Mouse (Mus musculus): Measurements from ENCODE around the gene Cmip.
"Not testable (repeated sequence)": the region's sequence is repeated elsewhere in the genome, so short reads cannot be mapped to it uniquely, and the experiment has no call there.

Cmip gene

DNA sequence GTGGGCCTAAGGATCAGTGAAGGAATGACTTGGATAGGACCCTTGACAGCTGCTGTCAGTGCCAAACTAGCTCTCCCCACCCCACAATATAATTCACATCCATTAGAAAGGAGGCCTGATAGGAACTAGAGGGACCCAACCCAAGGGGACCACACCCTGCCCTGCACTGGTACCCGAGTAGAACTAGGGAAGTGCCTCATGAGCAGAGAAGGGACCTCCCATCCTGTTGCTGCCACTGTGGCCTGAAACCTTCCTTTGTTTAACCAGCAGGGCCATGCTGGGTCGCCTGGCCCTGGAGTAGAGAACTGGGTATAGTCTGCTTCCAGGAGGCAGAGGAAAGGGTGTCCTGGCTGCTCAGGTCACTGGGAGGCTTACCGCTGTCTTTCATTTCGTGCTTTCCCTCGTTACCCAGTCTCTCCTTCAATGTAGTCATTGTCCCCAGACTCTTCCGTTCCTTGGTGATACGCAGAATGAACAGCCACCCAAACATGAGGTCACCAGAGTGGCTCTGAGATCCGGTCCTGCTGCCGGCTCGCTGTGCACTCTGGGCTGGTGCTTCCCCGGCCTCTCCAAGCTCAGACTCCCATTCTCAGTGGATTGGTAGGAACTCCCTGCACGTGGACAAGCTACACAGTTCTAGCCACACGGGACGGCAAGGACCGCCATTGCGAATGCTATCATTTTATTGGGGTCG, 164.1 kb downstream of the Cmip start:
- in situ Hi-C loops (cut with MboI, MseI) = no loop called here

DNA sequence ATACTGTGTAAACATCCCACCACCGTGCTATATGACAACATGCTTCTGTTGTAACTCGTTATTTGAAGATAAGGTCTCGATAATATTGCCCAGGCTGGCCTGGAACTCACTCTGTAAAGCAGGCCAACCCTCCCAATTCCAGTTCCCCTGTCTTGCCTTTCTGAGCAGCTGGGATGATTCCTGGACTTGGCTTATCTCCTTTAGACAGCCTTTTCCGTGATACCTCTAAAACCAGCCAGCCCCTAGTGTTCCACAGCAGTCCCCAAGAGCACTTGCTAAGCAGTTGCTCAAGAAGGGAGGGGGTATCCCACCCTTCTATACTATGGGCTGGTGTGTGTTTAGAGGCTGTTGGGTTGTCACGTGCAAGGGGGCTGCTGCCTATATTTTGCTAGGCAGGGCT, 165.0 kb downstream of the Cmip start:
- in situ Hi-C loops (cut with MboI, MseI) = no loop called here

DNA sequence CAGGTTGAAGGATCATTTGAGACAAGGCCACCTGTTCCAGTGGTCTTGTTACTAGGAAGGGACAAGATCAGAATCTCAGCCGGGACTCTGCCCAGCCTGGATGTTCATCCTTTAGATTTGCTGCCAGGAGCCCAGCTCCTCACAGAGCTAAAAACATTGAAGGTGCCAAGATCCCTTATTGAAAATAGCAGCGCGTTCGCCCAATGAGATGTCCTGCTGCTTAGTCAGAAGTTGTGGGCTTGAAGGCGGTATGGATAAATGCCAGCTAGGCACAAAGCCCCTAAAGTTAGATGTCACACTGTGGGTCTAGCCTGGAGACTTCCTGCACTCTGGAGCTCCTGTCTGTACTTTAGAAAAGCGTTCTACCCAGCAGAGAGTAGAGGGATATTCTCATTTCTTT, 165.5 kb downstream of the Cmip start:
- in situ Hi-C loops (cut with MboI, MseI) = no loop called here

DNA sequence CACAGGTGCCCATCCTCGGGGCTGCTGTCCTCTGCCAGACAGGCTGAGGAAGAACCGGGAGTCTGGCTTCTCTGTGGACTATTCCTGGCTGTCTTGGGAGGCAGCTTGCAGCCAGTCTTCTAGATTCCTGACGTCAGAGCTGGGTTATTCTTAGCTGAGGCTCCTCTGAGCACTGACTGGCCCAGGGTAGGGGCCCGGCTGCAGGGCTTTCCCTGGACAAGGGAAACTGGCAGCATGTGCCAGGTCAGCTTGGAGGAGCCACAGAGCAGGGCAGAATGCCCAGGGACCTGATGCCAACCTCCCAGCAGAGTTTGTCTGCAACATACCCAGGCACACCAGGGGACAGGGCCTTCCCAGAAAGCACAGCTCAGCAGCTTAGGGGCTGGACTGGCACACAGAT, 166.2 kb downstream of the Cmip start:
- in situ Hi-C loops (cut with MboI, MseI) = no loop called here

DNA sequence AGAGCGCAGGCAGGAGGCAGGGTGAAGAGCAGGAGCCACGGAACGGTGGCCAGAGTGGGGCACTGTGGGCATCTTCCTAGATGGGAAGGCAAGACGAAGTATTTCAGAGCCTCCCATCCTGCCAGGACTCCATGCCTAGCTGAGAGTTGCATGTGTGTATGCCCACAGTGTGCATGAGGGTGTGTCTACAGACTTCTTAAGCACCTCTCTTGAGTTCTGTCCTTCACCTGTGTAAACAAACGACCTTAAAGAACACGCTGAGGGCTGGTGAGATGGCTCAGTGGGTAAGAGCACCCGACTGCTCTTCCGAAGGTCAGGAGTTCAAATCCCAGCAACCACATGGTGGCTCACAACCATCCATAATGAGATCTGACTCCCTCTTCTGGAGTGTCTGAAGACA, 171.0 kb downstream of the Cmip start:
- in situ Hi-C loops (cut with MboI, MseI) = not testable (repeated sequence)

DNA sequence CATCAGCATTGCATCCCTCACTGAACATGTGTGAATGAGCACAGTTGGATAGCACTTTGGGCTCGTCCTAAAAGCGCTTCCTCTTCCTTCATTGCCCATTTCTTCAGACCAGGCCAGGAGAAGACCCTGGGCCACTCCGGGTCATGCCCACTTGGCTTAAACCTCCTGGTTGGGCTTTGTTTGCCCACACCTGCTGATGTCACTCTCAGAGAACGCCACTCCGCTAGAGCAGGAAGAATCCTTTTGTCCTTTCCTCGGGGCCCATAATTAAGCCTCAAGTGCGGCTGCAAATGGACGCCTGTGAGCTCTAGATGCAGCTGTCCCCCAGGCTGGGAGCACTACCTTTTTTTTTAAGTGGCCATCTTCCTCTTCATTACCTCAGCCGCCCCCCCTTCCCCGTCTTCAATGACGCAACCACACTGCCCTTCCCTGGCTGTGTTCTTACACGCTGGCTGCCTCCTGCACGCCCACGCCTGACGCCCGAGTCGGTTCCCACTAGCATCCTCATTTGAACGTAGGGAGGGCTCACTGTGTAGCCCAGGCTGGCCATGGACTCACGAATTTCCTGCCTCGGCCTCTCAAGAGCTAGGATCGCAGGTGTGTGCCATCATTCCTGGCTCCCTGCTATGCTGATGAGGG, 171.8 kb downstream of the Cmip start:
- in situ Hi-C loops (cut with MboI, MseI) = no loop called here

DNA sequence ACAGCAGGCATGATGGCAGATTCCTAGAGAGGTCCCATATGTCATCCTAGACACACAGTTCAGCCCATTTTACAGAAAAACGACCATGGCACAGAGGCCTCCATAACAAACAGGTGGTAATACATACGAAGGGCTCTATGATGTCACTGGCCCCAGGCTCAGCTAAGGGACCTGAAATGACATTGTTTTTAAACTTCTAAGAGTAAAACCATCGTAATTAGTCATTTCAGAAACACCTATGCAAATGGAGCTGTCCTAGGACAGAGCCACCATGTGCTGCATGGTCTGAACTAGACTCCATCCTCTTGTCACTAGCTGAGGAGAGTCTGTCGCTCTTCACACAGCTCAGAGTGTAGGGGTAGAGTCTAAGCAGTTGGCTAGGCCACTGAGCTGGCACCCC, 173.8 kb downstream of the Cmip start:
- in situ Hi-C loops (cut with MboI, MseI) = no loop called here

DNA sequence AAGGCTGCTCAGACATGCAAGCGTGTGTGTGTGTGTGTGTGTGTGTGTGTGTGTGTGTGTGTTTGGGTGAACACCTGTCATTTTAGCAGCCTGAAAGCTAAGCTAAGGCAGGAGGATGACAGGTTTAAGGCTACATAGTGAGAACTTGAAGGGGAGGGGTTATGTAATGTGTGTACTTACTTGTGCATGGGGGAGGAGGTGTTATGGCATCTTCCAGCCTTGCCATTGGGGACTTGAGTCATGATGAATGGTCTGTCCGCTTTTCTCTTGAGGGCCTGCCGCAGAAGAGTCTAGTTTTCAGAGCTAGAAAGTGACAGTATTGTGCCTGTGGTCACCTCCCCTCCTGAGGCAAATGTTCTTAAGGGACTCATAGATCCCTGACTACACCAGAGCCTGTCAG, 174.7 kb downstream of the Cmip start:
- in situ Hi-C loops (cut with MboI, MseI) = no loop called here

DNA sequence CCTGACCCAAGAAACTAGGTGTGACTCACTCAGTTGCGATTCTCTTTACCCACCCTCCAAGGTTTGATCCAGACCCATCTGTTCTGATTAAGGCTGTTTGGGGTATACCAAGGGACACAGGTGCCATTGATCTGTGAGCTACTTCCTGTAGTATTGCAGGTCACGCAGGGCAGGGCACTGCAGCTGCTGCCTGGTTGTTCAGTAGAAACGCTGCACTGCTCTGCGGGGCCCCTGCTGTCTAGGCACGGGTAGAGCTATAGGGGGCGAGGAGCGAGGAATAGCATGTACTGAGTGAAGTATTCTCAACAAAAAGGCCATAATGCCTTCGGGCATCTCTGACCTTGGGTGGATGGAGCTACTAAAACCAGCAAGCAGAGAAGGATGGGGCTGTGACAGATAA, 175.2 kb downstream of the Cmip start:
- in situ Hi-C loops (cut with MboI, MseI) = no loop called here

DNA sequence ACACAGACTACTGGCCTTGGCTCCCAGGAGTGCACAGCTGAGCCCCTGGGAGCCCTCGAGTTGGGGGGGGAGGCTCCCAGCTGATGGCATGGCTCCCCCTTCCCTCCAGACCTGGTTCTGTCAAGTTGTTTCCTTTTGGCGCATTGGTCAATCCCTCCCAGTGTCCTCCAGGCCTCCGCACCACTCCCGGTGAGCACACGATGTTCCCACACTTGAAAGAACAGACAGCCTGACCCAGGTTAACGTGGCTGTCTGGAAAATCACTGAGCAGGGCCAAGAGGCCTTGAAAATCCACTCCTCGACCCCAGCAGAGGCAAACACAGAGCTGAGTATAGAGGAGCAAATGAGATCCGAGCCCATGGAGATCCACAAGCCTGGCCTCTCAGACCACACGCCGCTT, 177.1 kb downstream of the Cmip start:
- in situ Hi-C loops (cut with MboI, MseI) = no loop called here

DNA sequence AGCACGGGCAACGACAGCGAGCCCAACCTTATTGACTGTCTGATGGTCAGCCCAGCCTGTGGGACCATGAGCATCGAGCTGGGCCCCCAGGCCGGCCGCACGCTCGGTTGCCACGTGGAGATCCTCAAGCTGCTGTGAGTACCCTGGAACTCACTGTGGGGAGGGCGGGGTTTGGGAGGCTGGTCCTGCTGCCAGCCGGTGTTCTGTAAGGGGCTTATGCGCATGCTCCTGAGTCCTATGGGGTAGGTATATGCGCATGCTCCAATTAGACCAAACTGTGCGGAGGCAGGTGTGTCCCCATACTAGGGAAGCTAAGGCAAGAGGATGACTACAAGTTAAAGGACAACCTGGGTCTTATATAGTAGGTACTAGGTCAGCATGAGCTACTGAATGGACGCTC, 179.9 kb downstream of the Cmip start:
- in situ Hi-C loops (cut with MboI, MseI) = no loop called here

DNA sequence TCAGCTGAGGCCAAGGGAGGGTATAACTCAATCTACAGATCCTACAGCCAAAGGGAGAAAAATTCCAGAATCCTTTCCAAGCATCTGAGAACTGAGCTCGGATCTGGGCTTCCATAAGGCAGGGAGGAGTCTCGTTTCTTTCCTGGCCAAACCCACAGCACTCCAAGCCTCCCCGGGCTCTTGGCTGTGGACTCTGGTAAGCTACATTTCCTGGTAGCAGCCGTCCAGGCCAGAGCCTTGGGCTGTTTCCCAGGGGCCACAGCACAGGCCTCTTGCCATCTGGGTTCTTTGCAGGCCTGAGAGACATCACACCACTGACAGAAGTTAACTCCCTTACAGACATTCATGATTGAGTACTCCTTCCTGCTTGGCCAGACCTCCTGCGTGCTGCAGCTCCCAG, 180.8 kb downstream of the Cmip start:
- in situ Hi-C loops (cut with MboI, MseI) = no loop called here

DNA sequence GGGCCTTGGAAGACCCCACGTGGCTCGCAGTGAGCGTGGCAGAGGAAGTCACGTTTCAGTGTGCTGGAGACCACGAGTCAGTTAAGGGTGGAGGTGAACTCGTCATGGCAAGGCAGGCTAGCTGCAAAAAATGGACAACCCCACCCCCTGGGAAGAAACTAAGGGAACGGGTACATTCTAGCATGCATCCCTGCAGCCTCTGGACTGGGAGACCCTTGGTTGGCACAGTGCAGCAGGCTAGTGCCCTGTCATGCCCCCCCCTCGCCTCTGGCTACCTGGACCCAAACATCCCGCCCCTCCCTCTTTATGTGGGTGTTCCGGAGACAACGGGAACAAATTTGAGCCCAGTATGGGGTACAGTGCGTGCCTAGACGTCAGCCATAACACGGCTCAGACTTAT, 183.5 kb downstream of the Cmip start:
- in situ Hi-C loops (cut with MboI, MseI) = no loop called here

DNA sequence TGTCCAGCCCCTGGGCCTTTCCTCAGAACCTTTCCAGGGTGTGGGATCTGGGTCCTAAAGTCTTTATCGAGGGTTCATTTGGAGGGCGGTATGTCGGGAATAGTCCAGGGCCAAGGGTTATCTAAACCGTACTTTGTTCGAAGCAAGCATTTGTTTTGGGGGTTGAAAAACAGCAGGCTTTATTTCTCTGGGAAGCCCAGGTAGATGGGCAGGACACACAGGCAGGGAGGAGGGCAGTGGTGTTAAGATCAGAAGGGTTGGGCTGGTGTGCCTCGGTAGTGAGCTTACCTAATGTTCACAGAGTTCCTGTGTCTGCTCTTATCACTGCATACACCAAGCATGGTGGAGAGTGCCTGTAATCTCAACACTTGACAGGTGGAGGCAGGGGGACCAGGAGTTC, 183.9 kb downstream of the Cmip start:
- in situ Hi-C loops (cut with MboI, MseI) = no loop called here

DNA sequence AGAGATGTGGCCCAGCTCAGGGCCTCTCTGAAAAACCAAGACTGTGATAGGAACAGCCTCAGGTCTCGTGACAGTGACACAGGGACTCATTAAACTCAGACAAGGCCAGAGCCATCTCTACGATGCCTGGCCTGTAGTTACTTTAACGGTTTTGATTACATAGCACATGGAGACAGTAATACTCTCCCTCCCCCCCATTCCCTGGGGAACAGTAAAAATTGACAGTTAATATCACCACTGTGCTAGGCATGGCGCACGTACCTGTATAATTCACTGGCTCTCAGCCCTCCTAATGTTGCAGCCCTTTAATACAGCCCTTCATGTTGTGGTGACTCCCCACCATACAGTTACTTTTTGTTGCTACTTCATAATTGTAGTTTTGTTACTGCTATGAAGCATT, 188.6 kb downstream of the Cmip start:
- in situ Hi-C loops (cut with MboI, MseI) = no loop called here

DNA sequence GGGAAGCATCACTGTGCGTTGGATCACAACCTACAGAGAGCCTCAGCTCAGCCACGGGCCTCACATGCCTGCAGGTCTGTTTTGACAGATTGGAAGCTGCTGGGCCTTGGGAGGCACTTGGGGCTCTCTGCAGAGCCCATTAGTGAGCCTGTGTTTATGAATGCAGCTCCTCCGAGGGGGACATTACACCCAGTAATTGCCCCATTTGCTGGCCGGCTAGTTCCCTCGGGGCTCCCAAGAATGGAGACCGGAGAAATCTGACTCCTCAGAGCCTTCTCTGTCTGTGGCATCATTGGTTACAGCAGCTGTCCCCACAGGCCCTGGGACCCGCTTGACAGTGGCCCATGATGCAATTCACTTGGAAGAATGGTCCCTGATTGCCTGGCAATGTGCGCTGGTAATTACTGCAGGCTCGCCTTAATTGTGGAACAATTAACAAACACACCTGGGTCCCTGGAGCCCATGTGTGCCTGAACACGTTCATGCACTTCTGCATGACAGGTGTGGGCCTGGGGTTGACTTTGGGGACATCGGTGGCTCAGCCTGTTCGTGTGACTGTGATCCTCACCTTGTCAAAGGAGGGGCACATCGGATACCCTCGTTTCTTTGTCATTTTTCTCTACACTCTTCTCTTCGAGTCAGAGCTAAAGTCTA, 189.6 kb downstream of the Cmip start:
- in situ Hi-C loops (cut with MboI, MseI) = no loop called here

DNA sequence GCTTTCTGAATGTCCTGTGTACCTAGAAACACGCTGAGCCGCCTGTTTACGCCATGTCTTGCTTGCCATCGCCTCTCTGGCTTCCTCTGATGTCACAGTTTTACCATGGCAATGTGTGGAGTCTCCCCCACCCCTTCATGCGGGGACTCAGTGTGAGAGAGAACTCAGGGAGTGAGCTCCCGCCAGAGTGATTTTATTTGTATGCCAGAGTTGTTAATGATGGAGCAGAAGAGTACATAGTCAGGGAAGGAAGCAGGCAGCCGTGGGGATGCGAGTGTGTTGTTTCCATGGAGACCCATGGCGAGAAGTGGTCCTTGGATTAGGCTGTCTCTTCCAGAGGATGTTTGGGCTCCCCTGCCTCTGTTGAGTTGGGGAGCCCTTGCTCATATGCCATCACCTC, 194.2 kb downstream of the Cmip start:
- in situ Hi-C loops (cut with MboI, MseI) = no loop called here

DNA sequence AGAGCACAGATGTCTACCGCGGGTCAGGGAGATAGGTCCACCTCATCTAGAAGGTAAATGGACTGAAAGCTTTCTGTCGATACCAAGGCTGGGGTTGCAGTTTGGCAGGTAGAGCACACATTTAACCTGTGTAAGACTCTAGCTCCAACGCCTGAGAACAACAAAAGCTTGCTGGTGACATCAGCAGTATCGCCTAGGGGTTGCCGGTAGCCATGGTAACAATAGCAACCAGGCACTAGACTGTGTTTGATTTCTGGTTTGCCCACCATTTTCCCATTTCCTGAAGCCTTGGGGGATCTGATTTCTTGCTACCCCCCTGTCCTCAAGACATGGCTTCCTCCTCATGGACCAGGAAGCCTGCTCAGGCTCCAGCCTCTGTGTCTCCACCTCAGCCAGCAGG, 197.1 kb downstream of the Cmip start:
- in situ Hi-C loops (cut with MboI, MseI) = no loop called here

DNA sequence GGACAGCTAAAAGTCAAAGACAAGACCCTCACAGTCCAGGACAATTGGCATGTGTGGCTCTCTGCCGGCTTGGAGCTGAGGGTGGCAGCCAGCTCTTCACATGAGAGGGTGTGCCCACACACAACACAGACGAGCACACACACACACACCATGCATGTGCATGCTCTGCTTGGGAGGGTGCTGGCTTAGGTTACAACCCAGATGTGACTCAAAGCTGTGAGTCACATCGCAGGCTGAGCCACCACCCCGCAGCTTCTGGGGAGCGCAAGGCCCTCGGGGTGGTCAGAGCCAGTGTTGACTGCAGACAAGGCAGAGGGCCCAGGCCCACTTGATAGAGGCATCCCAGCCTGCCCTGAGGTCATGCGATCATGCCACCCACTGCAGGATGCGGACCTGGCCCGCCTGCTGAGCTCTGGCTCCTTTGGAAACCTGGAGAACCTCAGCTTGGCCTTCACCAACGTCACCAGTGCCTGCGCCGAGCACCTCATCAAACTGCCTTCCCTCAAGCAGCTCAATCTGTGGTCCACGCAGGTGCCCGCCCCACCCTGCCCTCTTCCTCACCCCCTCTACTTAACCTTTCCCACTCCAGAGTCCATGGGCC, 197.8 kb downstream of the Cmip start:
- in situ Hi-C loops (cut with MboI, MseI) = no loop called here

DNA sequence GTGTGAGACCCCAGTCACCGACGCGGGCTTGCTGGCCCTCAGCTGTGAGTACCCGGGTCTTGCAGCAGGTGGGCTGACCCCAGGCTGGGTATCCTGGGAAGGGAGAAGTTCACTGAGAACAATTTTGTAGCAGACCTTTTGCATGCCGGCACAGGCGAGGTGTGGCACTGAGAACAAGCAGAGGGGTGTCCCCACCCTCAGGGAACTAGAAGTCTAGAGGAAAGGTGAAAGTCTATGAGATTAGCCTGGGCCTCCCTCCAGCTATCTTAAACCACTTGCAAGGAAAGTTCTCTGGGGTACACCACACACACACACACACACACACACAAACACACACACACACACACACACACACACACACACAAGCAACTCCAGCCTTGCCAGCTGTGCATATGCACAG, 198.8 kb downstream of the Cmip start:
- in situ Hi-C loops (cut with MboI, MseI) = no loop called here

DNA sequence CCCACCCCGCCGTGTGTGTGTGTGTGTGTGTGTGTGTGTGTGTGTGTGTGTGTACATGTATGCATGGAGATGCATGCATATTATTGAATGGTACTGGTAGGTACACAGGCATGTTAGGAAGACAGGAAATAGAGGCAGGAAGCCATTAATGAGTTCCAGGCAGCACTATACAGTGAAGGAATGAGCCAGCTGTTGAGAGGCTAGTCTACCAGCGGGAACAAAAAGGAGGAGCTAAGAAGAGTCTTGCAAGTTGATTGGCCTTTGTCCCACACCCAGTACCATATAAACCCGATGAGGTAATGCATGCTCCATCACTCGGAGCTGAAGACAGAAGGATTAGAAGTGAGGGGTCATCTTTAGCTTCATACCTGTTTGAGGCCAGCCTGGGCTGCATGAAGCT, 201.6 kb downstream of the Cmip start:
- in situ Hi-C loops (cut with MboI, MseI) = no loop called here

DNA sequence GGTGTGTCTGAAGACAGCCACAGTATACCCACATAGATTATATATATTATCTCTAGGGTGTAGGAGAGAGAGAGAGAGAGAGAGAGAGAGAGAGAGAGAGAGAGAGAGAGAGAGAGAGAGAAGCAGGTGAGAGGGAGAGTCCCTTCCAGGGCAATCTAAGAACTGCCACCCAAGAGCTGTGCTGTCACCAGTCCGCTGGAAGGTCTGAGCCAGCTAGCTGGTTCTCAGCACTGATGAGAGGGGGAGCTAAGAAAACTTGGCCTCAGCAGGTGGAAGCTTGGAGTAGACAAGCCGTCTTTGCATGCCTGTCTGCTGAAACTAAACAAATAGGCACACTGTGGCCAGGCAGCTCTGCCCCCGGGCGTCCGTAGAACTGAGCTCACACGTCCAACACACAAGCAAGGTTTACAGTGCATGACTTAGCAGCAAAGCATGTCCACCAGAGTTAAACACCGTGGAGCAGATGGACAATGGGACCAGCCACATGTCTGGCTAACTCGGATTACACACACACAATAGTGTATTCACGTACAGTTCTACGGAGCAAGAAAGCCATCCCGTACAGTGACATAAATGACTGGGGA, 205.9 kb downstream of the Cmip start:
- in situ Hi-C loops (cut with MboI, MseI) = no loop called here

DNA sequence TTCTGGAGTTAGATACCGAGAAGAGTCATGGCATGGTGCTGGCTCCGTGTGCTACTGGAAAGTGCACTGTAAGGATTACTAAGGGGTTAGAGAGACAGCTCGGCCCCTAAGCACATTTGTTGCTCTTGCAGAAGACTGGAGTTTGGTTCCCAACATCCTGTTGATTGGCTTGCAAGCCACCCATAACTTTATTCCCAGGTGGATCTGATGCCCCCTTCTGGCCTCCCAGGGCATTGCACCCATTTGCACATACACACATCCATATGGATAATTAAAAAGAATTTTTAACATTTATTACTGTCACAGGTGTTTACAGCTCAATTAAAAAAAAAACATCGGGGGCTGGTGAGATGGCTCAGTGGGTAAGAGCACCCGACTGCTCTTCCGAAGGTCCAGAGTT, 207.7 kb downstream of the Cmip start:
- in situ Hi-C loops (cut with MboI, MseI) = no loop called here

Data from regulatory T cell (primary cell).